Mouse (Mus musculus) fibroblast of lung, adult 2 months (primary cell): ENCODE data around the gene Mbd4.
"Not testable (repeated sequence)": the region's sequence is repeated elsewhere in the genome, so short reads cannot be mapped to it uniquely, and the experiment has no call there.

Experiments
- DNase-seq: peaks from one replicate; pipeline ENCODE4 v3.0.0-alpha.2; 2011; ENCODE audit warnings: low read depth

Mbd4 gene

GRCm38 (mm10) chr6:115859258-115859657 is 6.1 kb upstream of the Mbd4 start:
- DNase-seq, result no peak

DNA sequence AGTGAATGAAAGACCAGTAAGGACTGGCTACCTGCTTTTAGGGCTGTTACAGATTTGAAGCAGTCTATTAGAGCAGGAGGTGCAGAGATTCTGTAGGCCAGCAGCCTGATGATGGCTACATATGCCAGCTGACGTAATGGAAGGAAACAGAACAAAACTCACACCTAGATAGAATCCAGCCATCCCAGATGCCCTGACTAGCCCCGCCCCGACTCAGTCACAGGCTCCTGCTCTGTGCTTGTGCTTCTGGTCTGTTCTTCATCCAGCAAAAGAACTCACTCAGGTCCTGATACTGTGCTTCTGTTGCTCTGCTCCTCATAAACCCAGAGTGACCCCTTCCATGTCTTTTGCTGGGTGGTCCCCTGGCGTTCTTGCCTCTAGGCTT is 3.2 kb upstream of the Mbd4 start:
- DNase-seq, result no peak

- no peak for DNase-seq
Measured at GRCm38 (mm10) chr6:115855733-115856360, 2.7 kb upstream of the Mbd4 start.

GRCm38 (mm10) chr6:115854432-115854831 is 1.3 kb upstream of the Mbd4 start:
- no peak for DNase-seq

- DNase-seq, result no peak
Measured at GRCm38 (mm10) chr6:115853985-115854384, 814 bp upstream of the Mbd4 start.

GRCm38 (mm10) chr6:115852446-115853090 is 603 bp downstream of the Mbd4 start:
- DNase-seq, result no peak

DNA sequence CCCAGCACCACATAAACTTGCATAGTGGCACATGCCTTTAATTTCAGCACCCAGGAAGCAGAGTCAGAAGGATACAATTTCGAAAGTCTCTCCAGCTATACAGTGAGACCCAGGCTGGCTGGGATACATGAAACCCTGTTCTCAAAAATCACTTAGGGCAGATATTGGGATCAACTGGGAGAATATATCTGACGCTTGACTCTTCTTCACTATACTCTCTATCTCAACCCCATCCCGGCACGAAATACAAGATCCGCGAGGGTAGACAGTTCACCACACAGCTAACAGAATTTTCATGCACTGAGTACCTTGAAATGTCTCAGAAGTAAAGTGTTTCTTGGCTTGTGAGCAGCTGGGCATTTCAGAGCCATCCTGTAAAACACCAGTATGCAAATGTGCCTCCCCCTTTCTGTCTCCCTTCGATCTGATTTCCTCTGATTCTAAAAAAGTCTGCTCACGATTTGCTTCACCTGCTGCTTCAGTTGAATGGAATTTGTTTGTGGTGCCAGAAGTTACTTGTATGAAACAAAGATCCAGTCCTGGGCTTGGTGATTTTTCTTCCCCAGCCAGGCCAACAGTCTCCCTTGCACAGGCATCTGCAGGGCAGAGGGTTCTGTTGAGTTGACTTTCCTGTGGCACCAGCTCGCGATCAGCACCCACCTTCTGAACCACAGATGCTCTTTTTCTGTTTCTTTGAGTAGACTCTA is 4.4 kb downstream of the Mbd4 start:
- DNase-seq, result no peak

- DNase-seq, result no peak
Measured at GRCm38 (mm10) chr6:115846640-115847411, 6.3 kb downstream of the Mbd4 start.

DNA sequence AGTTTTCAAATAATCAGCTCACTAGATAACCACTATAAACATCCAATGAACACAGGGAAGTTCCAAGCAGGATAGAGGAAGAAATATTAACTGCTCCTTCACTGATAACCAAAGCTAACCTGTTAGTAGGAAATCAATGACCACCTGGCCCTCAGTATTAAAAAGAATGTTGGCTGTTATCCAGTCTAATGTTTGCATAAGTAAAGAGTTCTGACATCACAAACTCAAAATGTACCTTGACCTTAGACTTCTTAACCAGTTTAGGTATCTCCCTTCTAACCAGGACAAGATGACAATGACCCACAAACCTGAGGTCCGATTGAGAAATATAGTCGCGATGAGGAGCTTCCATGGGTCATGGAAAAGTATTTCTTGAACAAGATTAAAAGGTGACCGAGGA is 8.2 kb downstream of the Mbd4 start:
- no peak for DNase-seq

GRCm38 (mm10) chr6:115838745-115839144 is 14.4 kb downstream of the Mbd4 start:
- no peak for DNase-seq

DNA sequence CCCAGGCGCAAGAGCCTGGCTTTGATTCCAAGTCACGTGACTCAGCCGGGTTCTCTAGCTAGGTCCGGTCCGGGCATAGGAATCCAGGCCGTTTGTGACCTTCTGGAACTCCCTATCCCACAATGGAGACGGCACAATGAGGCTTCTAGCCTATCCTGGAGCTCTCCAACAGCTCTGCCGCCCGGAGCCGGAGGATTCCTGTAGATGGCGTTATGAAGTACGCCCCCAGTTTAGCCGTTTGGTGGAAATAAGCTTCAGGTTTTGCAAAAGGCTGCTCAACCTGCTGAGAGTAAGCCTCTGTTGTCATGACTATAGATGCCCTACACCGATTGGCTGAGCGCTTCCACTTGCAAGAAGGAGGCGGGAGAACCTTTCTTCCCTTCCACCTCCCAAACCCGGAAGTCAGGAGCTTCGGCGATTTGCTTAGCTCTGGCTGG is 15.0 kb downstream of the Mbd4 start, which contains the start of gene Efcab12:
Gene Efcab12, minus strand, starts transcription at position 252 of the 437 bp plus-strand sequence.
- DNase-seq, result no peak

DNA sequence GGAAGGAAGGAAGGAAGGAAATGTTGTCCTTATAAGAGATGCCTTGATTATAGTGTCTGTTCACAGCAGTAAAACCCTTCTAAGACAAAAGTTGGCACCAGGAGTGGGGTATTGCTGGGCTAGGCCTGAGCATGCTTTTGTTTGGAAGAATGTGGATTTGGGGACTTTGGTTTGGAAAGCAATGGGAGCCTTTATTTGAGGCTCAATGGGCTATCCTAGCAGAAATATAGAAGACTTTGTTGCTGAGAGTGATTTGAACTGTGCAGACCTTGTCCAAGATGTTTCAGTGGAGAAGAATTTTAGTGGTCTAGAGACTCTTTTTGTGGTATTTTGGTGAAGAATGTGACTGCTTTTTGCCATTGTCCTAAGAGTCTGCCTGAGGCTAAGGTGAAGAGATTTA is 19.3 kb downstream of the Mbd4 start:
- no peak for DNase-seq

GRCm38 (mm10) chr6:115832152-115832850 is 20.9 kb downstream of the Mbd4 start:
- no peak for DNase-seq

GRCm38 (mm10) chr6:115830779-115831601 is 22.2 kb downstream of the Mbd4 start:
- no peak for DNase-seq

DNA sequence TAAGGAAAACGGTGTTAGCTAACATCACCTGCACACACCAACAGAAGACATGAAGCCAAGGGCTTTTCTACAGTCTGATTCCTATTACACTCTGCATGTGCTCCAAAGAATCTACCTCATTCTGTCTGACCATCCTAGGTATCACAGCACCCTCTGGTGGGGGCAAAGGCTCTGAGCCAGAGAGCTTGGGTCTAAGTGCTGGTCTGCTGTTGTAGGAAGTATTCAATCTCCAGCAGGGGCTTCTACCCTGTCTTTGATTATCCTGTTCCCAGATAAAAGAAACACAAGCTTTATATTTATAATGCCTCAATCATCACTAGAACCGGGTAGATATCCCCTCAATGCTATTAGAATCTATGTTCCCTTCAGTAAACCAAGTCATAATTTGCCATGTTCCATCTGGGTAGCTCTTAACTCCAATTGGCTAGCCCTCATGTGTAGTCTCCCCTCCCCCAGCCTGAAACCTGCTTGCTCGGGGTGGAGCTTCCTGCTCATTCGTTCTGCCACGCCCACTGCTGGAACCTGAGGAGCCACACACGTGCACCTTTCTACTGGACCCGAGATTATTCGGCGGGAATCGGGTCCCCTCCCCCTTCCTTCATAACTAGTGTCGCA is 29.2 kb downstream of the Mbd4 start:
- DNase-seq, result not testable (repeated sequence)

DNA sequence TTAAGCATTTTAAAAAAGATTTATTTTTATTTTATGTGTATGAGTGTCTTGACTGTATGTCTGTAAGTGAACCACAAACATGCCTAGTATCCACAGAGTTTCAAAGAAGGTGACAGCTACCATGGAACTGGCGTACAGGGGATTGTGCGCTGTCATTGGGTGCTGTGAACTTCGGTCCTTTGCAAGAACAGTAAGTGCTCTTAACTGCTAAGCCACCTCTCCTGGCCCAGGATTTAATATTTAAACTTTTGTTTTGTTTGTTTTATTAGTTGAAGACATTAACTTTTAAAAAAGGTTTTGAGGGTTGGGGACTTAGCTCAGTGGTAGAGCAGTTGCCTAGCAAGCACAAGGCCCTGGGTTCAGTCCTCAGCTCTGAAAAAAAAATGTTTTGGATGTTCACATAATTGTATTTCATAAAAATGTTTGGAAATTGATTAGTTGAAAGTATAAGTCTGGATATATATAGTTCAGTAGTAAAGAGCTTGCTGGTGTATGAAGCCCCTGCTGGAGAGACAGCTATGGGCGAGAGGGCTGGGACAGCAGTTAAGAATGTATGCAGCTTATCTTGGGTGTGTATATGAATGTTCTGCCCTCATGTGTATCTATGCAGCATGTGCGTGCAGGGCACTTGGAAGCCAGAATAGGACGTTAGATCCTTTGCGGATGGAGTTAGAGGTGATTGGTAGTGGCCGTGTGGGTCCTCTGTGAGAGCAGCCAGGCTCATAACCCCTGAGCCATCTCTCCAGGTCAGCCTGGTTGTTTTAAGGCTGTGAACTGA is 31.8 kb downstream of the Mbd4 start:
- DNase-seq, result no peak

GRCm38 (mm10) chr6:115818129-115818528 is 35.0 kb downstream of the Mbd4 start:
- no peak for DNase-seq

DNA sequence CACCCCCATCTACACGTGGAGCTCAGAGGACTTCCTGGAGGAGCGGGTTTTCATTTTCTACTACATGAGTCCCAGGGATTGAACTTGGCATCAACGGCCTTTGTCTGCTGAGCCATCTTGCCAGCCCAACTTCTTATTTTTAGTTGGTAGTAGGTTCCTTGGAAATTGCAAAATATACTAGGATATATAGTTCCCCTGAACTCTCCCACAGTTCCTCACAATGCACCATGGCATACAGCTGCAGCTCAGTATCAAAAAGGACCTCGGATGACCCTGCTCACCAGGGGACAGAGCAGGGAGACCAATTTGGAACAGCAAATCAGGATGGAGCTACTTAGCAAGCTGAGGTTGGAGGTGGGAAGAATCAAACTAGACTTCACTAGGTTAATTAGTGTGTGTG is 38.1 kb downstream of the Mbd4 start:
- no peak for DNase-seq

- DNase-seq, result no peak
Measured at GRCm38 (mm10) chr6:115814104-115814503, 39.1 kb downstream of the Mbd4 start.

DNA sequence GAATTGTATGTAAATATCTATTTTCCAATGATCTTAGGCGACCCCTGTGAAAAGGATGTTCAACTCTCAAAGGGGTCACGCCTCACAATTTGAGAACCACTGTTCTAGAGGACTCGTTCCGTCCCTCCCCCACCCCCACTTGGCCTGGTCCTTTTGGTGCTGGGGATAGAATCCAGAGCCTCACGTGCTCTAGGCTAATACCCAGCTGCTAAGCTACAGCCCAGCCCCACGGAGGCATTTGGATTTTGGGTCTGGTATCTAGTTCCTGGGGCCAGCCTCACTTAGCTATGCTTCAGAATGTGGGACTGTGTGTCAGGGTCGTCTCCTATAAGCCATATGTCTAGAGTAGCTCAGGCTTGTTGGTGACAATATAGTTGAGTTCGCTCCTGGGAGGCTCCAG is 41.6 kb downstream of the Mbd4 start:
- DNase-seq, result no peak
